Mouse (Mus musculus) heart, adult 18-20 months (tissue): ENCODE results near the gene Tyrobp. TPM values are rescaled to one million over a fixed set of nuclear protein-coding genes. Genes with fewer than 3 reads are reported as not detected.
A peak's percentile ranks its signal among the peaks of the same experiment; 100 is the strongest.

ENCODE experiments used
- DNase-seq, 2 experiments: peaks; one replicate each; pipeline ENCODE4 v3.0.0; 2021 to 2022; ENCODE audit warnings: mixed read lengths in 1 of 2
- total RNA-seq, 2 experiments: library from RNA; stranded (reverse); gene quantifications; 2 replicates each; pipeline ENCODE4 v1.2.3; 2021

Gene Tyrobp
- total RNA-seq, 2 experiments from 2014 or later = 18.9 to 22.2 TPM

GRCm38 (mm10) chr7:30423071-30423641 lies 9.6 kb downstream of the Tyrobp start:
- peak in 1 of 2 experiments; percentile 68 for DNase-seq

GRCm38 (mm10) chr7:30429327-30429726 lies 15.8 kb downstream of the Tyrobp start:
- DNase-seq = no peak

- DNase-seq = no peak
These were observed 16.6 kb downstream of the Tyrobp start for GRCm38 (mm10) chr7:30430191-30430590.

DNA sequence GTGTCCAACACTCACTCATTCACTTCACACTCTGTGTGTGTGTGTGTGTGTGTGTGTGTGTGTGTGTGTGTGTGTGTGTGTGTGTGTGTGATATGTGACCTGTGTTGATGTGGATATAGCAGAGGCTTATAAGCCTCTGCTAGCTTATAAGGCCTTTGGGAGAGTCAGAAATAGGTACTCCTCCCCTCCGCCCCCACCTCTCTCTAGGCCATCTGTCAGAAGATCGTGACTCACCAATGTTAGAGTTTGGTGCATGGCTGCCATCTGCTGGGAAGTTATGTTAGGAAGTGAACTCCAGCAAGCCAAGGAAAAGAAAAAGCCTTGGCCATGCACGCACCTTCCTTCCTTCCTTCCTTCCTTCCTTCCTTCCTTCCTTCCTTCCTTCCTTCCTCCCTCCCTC lies 18.2 kb downstream of the Tyrobp start:
- DNase-seq = peak; percentile 72

GRCm38 (mm10) chr7:30434238-30434637 lies 20.7 kb downstream of the Tyrobp start:
- DNase-seq = peak in 1 of 2 experiments; percentile 52

DNA sequence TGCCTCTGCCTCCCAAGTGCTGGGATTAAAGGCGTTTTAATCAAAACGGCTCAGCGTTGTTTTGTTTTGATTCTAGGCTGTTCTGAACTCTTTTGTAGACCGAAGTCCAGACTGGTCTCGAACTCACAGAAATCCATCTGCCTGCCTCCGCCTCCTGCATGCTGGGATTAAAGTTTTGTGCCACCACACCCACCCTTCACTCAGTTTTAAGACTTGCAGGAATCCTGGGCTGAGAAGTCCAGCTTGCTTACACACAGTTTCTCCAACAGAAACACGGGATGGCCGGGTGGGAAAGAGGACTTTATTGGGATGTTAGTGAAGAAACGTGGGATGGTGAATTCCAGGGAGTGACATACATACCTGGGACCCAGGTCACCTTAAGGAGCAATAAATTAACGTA lies 21.1 kb downstream of the Tyrobp start:
- no peak for DNase-seq

DNA sequence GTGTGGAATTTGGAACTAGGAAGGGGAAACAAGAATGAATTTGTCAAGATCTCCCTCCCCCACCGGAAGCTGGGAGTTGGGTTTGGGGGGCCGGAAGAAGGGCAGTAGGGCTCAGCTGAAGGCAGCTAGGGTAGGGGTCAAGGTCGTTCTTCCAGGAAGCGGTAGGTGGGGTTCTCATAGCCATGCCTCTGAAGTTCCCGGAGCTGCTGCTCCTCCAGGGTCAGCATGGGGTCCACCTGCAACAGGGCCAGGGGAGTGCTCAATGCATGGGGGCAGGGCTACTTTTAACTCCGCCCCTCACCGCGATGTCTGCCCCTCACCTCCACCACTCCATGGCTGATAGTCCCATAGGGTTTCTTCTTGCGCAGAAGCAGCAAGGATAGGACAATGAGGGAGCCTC lies 21.6 kb downstream of the Tyrobp start:
- DNase-seq = no peak

GRCm38 (mm10) chr7:30436879-30437278 lies 23.3 kb downstream of the Tyrobp start:
- no peak for DNase-seq

- no peak for DNase-seq
These were observed 26.2 kb downstream of the Tyrobp start for GRCm38 (mm10) chr7:30439734-30440133.

DNA sequence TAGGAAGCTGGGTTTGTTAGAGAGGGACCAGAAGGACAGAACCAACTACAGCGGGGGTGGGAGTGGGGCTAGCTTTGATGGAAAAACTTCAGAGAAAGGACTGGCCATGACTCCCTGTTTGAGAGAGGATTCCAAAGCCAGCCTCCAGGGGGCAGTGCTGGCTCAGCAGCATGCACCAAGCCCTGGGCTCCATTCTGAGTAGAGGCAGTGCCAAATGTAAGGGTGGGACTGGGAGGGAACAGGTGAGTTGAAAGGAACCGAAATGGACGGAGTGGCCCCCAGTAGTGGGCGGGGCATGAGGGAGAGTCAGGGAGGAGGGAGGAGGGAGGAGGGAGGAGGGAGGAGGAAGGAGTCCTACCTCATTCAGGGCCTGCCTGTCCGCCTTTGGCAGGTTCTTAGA lies 27.1 kb downstream of the Tyrobp start:
- DNase-seq = peak in 1 of 2 experiments; percentile 38

DNA sequence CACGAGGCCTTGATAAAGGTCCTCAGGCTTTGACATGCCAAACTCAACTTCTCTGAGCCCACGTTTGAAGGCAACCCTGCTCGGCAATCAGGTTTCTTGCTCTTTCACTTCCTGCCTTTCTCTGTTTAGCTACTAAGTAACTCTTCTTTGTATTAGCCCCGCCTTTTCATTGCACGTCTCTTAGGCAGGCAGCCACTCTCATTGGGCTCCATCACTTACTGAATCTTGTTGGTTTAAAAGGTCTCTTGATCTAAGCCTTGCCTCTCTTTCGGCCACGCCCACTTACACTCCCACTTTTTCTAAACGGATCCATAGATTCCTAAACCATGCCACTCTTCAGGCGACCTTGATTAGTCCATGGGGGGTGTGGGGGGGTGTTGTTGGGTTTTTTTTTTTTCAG lies 30.1 kb downstream of the Tyrobp start:
- DNase-seq = no peak

GRCm38 (mm10) chr7:30444154-30444970 lies 30.8 kb downstream of the Tyrobp start:
- no peak for DNase-seq

GRCm38 (mm10) chr7:30444971-30445751 lies 31.6 kb downstream of the Tyrobp start, which contains the start of gene Aplp1:
TSS of gene Aplp1 (minus strand) at chr7:30445535.
- DNase-seq = peak; percentile 47 to 49

- no peak for DNase-seq
These were observed 36.7 kb downstream of the Tyrobp start for GRCm38 (mm10) chr7:30450241-30450640.

GRCm38 (mm10) chr7:30453327-30453726 lies 39.8 kb downstream of the Tyrobp start:
- no peak for DNase-seq

DNA sequence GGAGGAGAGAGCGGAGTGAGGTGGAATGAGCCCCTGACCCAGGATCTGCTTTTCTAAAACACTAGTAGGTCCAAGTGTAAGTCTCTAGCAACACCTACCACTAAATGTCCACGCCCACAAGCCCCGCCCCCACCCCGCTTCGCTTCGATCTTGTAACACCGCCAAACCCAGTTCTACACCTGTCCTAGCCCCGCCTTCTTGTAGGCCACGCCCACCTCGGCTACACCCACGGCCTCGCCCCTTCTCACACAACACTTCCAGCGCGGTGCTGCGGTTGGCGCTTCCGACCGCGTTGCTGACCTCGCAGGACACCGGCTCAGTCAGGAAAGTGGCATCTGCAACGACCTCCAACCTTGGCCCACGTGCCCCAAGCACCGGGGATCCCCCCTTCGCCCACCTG lies 40.2 kb downstream of the Tyrobp start:
- DNase-seq = no peak

- no peak for DNase-seq
These were observed 40.7 kb downstream of the Tyrobp start for GRCm38 (mm10) chr7:30454259-30454658.

DNA sequence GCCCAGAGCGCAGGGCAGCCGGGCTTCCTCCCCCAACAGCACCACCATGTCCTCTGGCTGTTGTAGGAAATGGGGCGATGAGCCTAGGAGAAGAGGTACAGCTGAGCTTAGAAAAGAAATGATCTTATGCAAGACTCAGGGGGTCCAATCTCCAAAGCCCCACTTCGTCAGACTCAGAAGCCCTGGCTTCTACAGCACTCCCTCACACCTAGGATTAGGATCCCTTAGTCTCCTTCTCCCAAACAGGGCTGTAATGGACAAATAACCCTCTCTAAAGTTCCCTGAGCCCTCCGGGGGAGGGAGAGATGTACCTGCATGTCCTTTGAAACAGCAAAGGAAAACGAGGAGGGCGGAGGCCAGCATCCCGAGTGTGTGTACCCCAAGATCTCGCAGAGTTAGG lies 42.9 kb downstream of the Tyrobp start:
- no peak for DNase-seq

- no peak for DNase-seq
These were observed 43.5 kb downstream of the Tyrobp start for GRCm38 (mm10) chr7:30456911-30457628.

DNA sequence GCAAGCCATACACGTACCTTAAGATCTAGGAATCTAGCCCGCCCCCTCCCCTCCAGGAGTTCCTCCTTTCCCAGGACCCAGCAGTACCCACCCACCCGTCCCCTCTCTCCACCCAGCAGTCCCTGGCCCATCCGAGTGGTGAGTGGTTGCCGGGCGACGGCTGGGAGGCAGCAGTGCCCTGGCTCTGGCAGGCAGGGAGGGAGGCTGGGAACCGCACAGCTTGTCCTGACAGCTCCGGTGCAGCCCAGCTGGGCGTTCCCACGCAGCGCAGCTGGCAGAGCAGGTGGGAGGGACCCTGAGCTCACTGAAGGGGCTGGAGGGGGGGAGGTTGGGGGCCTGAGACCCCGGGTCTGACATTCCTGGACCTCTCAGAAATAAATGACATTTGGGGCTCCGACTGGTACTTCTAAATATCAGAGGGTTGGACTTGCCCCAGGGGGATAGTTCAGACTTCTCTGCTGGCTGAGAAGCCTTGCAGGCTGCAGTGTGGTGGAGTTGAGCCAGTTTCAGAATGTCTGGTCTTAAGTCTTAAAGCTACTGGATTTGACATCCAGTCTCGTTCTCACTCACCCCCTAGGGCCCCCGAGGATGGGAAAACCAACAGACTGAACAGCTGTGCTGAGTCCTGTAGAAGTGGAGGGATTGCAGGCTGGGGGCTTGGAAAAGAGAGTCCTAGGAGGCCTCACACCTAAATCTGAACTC lies 44.2 kb downstream of the Tyrobp start, which contains the start of the genes Kirrel2 and Nphs1:
Kirrel2 (minus strand) TSS at position 62 of the 702 bp plus-strand sequence.
Nphs1 (plus strand) TSS at position 687 of the 702 bp plus-strand sequence.
- DNase-seq = no peak

- DNase-seq = no peak
These were observed 45.9 kb downstream of the Tyrobp start for GRCm38 (mm10) chr7:30459484-30459883.
